Mouse (Mus musculus) neural tube, embryonic 11.5 days (tissue): ENCODE data around the gene Rarg. TPM values are rescaled to one million over a fixed set of nuclear protein-coding genes. Genes with fewer than 3 reads are reported as not detected.

Experiments
- ATAC-seq: fragments of 200-750 bp; cut with Nextera tagmentation; 2 replicates; pipeline ENCODE4 v1.8.0; 2017; ENCODE audit warnings: moderate number of reproducible peaks, mild to moderate bottlenecking, moderate TSS enrichment, moderate library complexity; ENCODE audit not compliant: insufficient read depth, low FRiP score, low TSS enrichment
- DNase-seq: peaks from one replicate; pipeline ENCODE4 v3.0.0-alpha.2; 2015; ENCODE audit warnings: low spot score
- H3K27ac ChIP-seq: fragments of 300-500 bp; sonication (generic); 2 replicates; pipeline ENCODE4 v1.5.1; 2014; ENCODE audit warnings: low read depth, mild to moderate bottlenecking, low read length
- H3K27me3 ChIP-seq: fragments of 300-500 bp; sonication (generic); 2 replicates; pipeline ENCODE4 v1.6.1; 2014; ENCODE audit warnings: mild to moderate bottlenecking, low read length, mixed read lengths; ENCODE audit not compliant: control insufficient read depth, insufficient read depth
- H3K36me3 ChIP-seq: fragments of 300-500 bp; sonication (generic); 2 replicates; pipeline ENCODE4 v1.6.1; 2014; ENCODE audit warnings: mild to moderate bottlenecking, low read length, moderate library complexity, mixed read lengths; ENCODE audit not compliant: control insufficient read depth, insufficient read depth
- H3K4me1 ChIP-seq: fragments of 300-500 bp; sonication (generic); 2 replicates; pipeline ENCODE4 v1.6.1; 2014; ENCODE audit warnings: low read length, mixed read lengths; ENCODE audit not compliant: control insufficient read depth, insufficient read depth
- H3K4me2 ChIP-seq: fragments of 300-500 bp; sonication (generic); 2 replicates; pipeline ENCODE4 v1.6.1; 2014; ENCODE audit warnings: low read depth, mild to moderate bottlenecking, moderate library complexity
- H3K4me3 ChIP-seq: fragments of 300-500 bp; sonication (generic); 2 replicates; pipeline ENCODE4 v1.5.1; 2014; ENCODE audit warnings: low read depth, low read length
- H3K9ac ChIP-seq: fragments of 300-500 bp; sonication (generic); 2 replicates; pipeline ENCODE4 v1.6.1; 2014; ENCODE audit warnings: mild to moderate bottlenecking, low read length
- H3K9me3 ChIP-seq: fragments of 300-500 bp; sonication (generic); 2 replicates; pipeline ENCODE4 v1.6.1; 2016; ENCODE audit warnings: low read length; ENCODE audit not compliant: control insufficient read depth
- WGBS: fragments of 180-500 bp; shearing (Covaris S2); extraction: QIAGEN DNeasy Blood & Tissue Kit; methylation state at CpG from one replicate; pipeline ENCODE4 v1.1.7; 2014; 5-methylcytosine and 5-hydroxymethylcytosine counted together
- polyA plus RNA-seq: library from polyadenylated mRNA; unstranded; fragments of >200 nt; fragmentation: Nextera tagmentation; extraction: Ambion mirVana; gene quantifications from 2 replicates; pipeline ENCODE4 v1.2.1, GENCODE M21; 2014

The Rarg gene
- polyA plus RNA-seq, 1 experiment from 2014 or later: 24.0 TPM

DNA sequence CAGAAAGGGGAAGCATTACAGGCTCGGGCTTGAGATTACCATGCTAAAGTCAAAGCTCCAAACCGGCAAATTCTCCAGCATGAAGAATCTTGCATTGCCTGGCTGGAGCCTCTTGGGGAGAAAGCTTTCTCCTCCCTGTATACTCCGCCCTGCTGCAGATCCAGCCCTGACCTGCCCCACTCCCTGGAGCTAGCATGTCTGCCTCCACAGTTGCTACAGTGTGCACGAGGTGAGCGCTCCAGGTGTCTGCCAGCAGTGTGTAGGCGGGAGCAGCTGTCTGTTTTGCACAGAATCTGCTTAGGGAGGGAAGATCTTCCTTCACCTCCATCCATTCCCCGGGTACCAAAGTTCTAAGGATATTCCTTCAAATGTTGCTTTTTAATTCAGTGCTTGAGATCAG lies 5.3 kb upstream of the Rarg start:
- DNase-seq: no peak
- H3K4me2 ChIP-seq: no peak overlapping the region; the same call in 1 of the 2 replicates
- peaks cover 6% of the 10 kb centered on the region; the same call in 1 of the 2 replicates for H3K27me3 ChIP-seq
- H3K4me3 ChIP-seq: no peak overlapping the region
- WGBS: 57% methylated on average over 7 of the region's 7 CpGs
- no peaks in the 10 kb centered on the region for H3K36me3 ChIP-seq
- no peak for ATAC-seq
- H3K9ac ChIP-seq: no peak overlapping the region
- no peaks in the 10 kb centered on the region for H3K9me3 ChIP-seq
- H3K27ac ChIP-seq: no peak overlapping the region
- H3K4me1 ChIP-seq: peaks cover 5% of the 10 kb centered on the region; the same call in 1 of the 2 replicates

DNA sequence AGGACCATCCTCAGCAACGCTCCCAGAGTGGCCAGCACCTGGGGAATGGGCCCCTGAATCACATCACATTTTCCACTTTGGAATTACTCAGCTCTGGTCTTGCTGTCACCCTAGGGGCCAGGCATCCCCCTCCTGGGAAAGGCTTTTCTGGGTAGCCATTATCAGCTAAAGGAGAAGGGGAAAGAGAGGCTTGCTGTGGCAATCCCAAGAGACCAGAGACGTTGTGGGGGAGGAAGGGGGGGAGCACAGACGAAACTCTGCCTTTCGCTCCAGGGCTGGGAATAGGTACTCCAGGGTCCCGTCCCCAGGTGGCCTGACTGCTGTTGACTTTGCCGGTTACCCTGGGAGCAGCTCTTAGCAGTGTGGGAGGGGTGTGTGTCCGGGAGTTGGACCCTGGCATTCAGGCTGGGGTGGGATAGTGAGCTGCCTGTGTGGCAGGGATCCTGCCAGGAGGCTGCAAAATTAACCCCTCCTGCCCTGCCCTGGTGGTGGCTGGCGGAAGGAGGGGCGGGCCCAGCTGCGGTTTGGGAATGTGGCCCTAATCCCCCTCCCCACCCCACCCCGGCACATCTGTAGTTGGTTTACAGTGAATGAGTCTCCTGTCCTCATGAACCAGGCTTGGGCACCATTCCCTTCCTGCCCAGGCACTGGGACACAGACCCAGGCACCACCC lies 1.4 kb upstream of the Rarg start:
- ATAC-seq (no peak), DNase-seq (no peak)
- no peak overlapping the region for H3K27ac ChIP-seq
- H3K36me3 ChIP-seq: no peaks in the 10 kb centered on the region
- H3K4me1 ChIP-seq: peaks cover 5% of the 10 kb centered on the region; the same call in 1 of the 2 replicates
- H3K9me3 ChIP-seq: no peaks in the 10 kb centered on the region
- peaks cover 17% of the 10 kb centered on the region; the same call in 1 of the 2 replicates for H3K27me3 ChIP-seq
- H3K9ac ChIP-seq: no peak overlapping the region
- H3K4me3 ChIP-seq: no peak overlapping the region
- 14% methylated on average over 11 of the region's 11 CpGs for WGBS
- no peak overlapping the region for H3K4me2 ChIP-seq

DNA sequence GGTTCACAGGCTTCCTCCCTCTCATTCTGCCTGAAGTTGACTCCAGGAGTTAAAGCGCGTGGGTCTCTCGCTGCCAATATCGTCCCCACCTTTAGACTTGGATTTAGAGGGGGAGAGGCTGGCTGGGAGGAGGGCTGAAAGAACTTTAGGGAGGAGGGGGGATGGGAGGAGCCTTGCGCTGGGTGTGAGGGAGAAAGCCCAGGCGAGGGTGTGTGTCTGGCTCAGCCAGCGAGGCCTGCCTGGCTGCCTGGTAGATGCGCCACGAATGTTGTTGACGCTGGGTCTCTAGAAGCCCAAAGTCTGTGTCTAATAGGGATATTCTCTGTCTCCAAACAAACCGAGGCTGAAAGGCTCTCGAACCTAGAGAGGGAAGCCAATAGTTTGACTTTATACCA lies 756 bp upstream of the Rarg start:
- peaks cover 17% of the 10 kb centered on the region; the same call in 1 of the 2 replicates for H3K27me3 ChIP-seq
- DNase-seq: no peak
- 6% methylated on average over 12 of the region's 12 CpGs for WGBS
- no peaks in the 10 kb centered on the region for H3K36me3 ChIP-seq
- peak overlapping the region; percentile 96 for H3K4me2 ChIP-seq
- no peak overlapping the region for H3K4me3 ChIP-seq
- ATAC-seq: no peak
- peaks cover 5% of the 10 kb centered on the region; the same call in 1 of the 2 replicates for H3K4me1 ChIP-seq
- no peak overlapping the region; the same call in 1 of the 2 replicates for H3K9ac ChIP-seq
- H3K27ac ChIP-seq: no peak overlapping the region
- no peaks in the 10 kb centered on the region for H3K9me3 ChIP-seq

DNA sequence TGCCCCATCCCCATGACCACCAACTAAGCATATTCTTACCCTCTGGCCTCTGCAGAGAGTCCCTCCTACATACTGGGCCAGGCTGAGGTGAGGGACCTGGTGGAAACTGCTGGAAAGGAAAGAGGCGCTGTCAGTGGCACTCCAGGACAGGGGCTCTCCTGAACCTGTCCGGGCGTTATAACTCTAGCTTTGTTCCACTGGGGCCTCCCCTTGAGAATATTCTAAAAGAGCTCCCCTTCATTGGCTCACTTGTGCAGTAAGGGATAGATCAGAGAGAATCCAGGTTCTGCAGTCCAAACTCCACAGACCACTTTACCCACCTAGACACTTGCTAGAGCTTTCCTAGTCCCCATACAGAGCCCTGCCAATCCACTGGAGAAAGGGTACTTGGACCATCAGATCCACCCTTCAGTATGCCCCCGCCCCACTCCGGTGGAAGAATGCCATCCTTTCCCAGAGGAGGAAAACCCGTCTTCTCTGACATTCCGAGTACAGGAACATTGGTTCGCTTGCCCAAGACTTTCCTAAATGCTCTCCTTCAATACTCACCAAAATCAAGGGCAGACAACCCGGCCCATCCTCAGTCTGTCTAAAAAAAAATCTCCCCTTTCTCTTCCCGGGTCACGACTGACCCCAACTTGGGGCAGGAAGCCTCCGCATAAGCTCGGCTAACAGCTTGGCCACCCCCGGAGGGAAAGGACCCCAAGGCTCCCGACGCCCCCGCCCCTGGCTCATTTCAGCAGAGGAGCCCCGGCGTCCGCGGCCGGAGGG lies 701 bp downstream of the Rarg start:
- peaks cover 17% of the 10 kb centered on the region; the same call in 1 of the 2 replicates for H3K27me3 ChIP-seq
- peak overlapping the region; percentile 55 for H3K4me3 ChIP-seq
- H3K9ac ChIP-seq: peak overlapping the region; percentile 54
- 0 out of 2 replicates have a peak overlapping the region, but pooled peaks have one; percentile 14 for H3K27ac ChIP-seq
- H3K4me2 ChIP-seq: peak overlapping the region; percentile 96
- H3K36me3 ChIP-seq: no peaks in the 10 kb centered on the region
- 10% methylated on average over 22 of the region's 22 CpGs for WGBS
- H3K4me1 ChIP-seq: peaks cover 5% of the 10 kb centered on the region; the same call in 1 of the 2 replicates
- no peaks in the 10 kb centered on the region for H3K9me3 ChIP-seq
- ATAC-seq (no peak), DNase-seq (no peak)

DNA sequence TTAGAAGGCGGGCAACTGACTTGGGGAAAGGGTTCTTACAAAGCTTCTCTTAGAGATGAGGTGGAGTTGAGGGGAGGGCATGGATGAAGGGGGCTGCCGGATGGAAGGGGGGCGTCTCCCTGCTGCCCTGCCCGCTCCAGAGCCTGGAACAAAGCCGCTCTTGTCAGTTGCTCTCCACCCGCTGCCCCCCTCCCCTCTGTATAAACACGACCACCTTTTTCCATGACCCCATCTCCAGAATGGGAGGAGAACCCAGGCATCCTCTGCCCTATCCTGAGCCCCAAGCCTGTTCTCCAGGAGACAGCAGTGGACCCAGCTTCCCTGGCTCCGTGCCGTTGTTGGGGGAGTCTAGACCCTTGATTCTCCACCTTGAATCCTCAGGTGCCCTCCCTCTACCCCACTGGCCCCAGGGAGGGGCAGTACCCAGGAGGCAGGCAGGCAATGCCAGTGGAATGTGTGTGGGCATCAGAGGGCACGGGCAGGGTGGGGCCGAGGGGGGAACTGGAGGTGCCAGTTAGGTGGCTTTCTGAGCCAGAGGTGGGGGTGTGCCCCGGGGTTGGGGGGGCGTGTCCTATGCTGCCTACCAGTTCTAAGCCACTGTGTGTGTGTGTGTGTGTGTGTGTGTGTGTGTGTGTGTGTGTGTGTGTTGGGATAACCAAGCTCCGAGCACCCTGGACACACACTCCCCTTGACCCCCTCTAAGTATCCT lies 1.6 kb downstream of the Rarg start:
- H3K4me3 ChIP-seq: peak overlapping the region; percentile 16; the same call in 1 of the 2 replicates
- 55% methylated on average over 10 of the region's 14 CpGs for WGBS
- no peak overlapping the region for H3K9ac ChIP-seq
- H3K9me3 ChIP-seq: no peaks in the 10 kb centered on the region
- 0 out of 2 replicates have a peak overlapping the region, but pooled peaks have one; percentile 29 for H3K27ac ChIP-seq
- no peak; the same call in 1 of the 2 replicates for ATAC-seq
- H3K27me3 ChIP-seq: peaks cover 17% of the 10 kb centered on the region; the same call in 1 of the 2 replicates
- H3K36me3 ChIP-seq: no peaks in the 10 kb centered on the region
- no peak for DNase-seq
- peak overlapping the region; percentile 96 for H3K4me2 ChIP-seq
- H3K4me1 ChIP-seq: peaks cover 5% of the 10 kb centered on the region; the same call in 1 of the 2 replicates

DNA sequence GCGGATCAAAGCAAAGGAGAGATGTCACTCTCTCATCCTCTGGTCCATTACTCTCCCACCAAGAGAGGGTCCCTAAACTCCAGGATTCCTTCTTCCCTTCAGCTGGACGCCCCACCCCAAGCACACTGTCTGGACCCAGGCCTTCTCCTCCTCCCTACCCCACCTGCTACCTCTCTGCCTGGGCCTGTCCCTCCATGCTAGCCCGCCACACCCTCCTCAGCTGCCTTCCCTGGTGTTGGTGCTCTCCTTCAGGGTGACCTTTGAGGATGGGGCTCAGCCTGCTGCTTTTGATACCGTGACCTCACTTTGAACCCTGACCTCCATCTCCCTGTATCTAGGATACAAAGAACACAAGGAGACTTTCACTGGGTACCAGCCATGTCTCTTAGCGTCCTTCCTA lies 6.8 kb downstream of the Rarg start:
- DNase-seq (no peak), ATAC-seq (no peak)
- H3K9me3 ChIP-seq: no peaks in the 10 kb centered on the region
- no peak overlapping the region for H3K9ac ChIP-seq
- H3K4me2 ChIP-seq: no peak overlapping the region
- peaks cover 1% of the 10 kb centered on the region; the same call in 1 of the 2 replicates for H3K27me3 ChIP-seq
- 52% methylated on average over 5 of the region's 5 CpGs for WGBS
- peaks cover 17% of the 10 kb centered on the region for H3K4me1 ChIP-seq
- no peak overlapping the region for H3K4me3 ChIP-seq
- H3K36me3 ChIP-seq: no peaks in the 10 kb centered on the region
- no peak overlapping the region for H3K27ac ChIP-seq

DNA sequence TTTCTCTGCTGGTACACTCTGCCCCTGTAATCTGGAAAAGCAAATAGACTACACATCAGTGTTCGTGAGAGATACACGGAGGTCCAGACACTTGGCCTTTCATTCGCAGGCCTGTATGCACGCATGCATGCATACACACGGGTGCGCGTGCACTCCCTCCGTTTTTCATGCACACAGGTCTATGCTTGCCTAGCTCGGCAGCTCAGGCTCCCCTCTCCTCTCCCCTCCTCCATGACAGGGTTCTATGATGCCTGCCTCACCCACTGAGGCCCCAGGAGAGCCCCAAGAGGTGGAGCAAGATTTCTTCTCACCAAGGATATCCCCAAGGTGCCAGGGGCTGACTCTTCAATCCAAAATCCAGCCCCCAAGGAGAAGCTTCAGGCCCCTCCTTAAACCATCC lies 7.3 kb downstream of the Rarg start:
- H3K9me3 ChIP-seq: no peaks in the 10 kb centered on the region
- H3K27ac ChIP-seq: peak overlapping the region; percentile 49; the same call in 1 of the 2 replicates
- no peaks in the 10 kb centered on the region for H3K36me3 ChIP-seq
- H3K9ac ChIP-seq: peak overlapping the region; percentile 14; the same call in 1 of the 2 replicates
- no peak for ATAC-seq
- H3K4me3 ChIP-seq: no peak overlapping the region
- peak overlapping the region; percentile 36 for H3K4me2 ChIP-seq
- H3K27me3 ChIP-seq: peaks cover 7% of the 10 kb centered on the region
- 33% methylated on average over 9 of the region's 9 CpGs for WGBS
- DNase-seq: no peak
- H3K4me1 ChIP-seq: peaks cover 22% of the 10 kb centered on the region

DNA sequence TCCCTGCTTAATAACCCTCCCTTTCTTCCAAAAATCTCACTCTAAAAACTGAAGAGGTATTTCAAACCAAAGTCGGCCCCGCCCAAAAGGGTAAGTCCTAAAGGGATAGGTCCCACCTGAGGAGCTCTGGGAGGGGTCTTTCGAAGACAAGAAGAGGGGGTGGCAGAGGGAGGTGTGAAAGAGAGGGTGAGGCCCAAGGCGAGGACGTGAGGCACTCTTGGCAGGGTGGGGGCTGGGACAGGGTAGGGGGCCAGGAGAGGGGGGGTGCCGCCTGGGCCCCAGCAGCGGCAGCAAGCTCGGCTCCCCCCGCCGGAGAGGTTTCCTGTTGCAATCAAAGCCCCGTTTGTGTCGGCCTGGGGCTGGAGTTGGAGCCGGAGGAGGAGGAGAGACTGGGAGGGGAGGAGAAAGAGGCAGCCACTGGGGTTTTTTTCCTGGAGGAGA lies 8.0 kb downstream of the Rarg start:
- 5% methylated on average over 13 of the region's 13 CpGs for WGBS
- no peak overlapping the region; the same call in 1 of the 2 replicates for H3K9ac ChIP-seq

More for the DNA sequence above, 8.0 kb downstream of the Rarg start:
- ATAC-seq (no peak), DNase-seq (no peak)
- Histone ChIP-seq H3K27me3 (peaks cover 11% of the 10 kb centered on the region), H3K4me3 (0 out of 2 replicates have a peak overlapping the region, but pooled peaks have one; percentile 2), H3K9me3 (no peaks in the 10 kb centered on the region), H3K36me3 (no peaks in the 10 kb centered on the region), H3K4me1 (peaks cover 25% of the 10 kb centered on the region), H3K4me2 (peak overlapping the region; percentile 36), H3K27ac (peak overlapping the region; percentile 49; the same call in 1 of the 2 replicates)
